Mouse (Mus musculus) spleen, adult 2 months (tissue): ENCODE results near the gene Sh3gl1.

Experiments used
- CTCF ChIP-seq: fragments of 200-500 bp; IDR thresholded peaks from 2 replicates; pipeline ENCODE4 v1.5.1; 2011; ENCODE audit warnings: mild to moderate bottlenecking, inconsistent platforms; ENCODE audit not compliant: insufficient read depth, insufficient read length, insufficient replicate concordance; ENCODE audit errors: extremely low read depth
- POLR2A ChIP-seq: fragments of 200-500 bp; IDR thresholded peaks from 2 replicates; pipeline ENCODE4 v1.6.1; 2011; ENCODE audit warnings: low read depth, low read length, inconsistent platforms

GRCm38 (mm10) chr17:56007444-56008355 lies 28.7 kb downstream of the Sh3gl1 start:
- TF ChIP-seq CTCF (no peak), POLR2A (no peak)
